Mouse (Mus musculus) urinary bladder, postnatal 10 days (tissue): ENCODE measurements around the gene Sipa1l2.

Source experiments
- DNase-seq: peaks from one replicate; pipeline ENCODE4 v3.0.0; 2022; ENCODE audit warnings: low spot score

The Sipa1l2 gene

DNA sequence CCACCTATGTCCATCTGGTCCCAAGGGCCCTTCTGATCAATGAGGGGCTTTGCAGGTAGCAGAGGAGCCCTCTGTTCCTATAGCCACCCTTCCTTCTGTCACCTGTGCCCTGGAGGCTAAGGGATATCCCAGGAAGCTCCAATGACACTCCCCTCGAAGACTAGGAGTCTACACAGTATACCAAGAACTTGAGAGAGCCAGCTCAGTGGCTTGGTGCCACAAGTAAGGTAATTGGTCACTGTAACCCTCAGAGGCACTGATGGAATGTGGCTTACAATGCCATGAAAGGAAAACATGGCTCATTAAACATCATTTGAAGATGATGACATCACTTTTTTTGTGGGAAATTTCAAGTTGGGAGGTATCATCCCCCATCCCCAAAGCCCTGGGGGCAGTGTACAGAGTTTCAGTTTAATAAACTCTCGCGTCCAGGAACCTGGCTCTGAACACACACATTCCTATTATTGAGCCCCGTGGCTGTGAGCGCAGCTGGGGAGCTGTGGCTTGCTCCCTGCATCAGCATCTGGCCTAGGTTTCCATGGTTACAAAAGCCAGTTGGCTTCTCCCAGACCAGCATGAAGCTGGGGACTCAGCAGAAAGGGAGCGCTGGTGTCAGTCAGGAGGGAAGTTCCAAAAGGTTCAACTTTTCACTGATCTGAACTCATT, 104.3 kb downstream of the Sipa1l2 start:
- DNase-seq, result no peak

DNA sequence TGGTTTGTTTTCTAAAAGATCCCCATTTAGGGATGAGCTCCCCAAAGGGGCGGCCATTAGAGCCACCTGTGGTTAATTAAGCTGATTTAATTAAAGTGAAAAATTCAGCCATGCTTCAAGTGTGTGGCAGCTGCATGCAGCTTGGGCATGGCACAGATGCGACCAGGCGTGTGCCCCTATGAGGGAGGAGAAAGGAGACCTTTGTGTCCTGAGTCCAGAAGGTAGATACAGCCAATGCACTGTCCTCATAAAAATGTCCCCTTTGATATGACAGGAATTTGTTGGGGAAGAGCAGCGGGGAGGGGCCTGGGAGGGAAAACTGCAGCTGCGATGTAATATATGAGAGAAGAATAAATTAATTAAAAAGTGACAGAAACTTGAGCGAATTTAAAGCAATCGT, 106.7 kb downstream of the Sipa1l2 start:
- DNase-seq, result no peak

DNA sequence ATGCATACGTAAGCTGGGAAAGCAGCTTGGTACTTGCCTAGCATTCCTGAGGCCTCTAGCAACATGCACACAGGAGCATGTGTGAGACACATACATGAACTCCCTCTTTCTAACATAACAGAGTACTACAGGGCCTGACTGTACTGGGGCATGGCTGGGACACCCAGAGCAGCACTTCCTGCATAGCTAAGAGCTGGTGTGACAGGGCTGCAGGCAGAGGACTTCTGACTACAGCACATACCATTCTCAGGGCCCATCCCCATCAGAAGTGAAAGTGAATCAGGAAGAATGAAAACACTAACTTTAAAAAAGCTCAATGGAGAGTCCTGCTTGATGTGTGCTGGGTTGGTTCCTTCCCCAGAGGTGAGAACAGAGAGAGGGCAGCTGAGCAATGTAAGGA, 108.1 kb downstream of the Sipa1l2 start:
- no peak for DNase-seq

DNA sequence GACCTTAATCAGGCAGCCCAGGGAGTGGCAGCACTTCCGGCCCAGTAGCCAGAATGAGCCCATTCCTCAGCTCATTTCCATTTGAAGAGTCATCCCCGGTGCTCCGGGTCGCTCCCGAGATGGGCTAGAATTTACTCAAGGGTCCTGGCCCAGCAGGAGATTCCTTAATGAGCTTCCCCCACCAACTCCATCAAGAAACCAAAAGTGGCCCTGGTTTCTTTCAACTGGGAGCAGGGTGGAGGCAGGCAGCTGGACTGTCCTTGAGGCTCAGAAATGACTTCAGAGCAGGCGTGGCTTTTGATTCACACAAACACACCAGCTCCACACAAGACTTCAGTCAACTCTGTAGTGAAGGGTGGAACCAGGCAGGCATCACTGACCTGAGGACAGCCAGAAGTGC, 109.0 kb downstream of the Sipa1l2 start:
- no peak for DNase-seq

DNA sequence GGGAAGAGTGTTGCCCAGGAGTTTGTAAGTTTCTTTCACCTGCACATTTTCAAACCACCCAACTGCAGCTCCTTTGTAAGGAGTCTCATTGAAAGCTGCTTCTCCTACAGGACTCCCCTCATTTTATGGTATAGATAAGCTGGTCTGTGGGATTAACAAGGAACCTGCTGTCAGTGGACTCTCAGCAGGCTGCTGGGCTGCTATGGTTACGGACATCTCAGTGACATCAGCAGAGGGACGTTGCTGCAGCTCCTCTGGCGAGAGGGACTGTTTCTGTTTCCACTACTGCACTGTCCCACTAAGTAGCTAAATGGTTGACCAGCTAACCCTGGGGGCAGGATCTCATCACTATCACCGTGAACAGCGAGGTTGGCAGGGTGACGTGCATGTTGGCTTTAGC, 120.6 kb downstream of the Sipa1l2 start:
- no peak for DNase-seq

DNA sequence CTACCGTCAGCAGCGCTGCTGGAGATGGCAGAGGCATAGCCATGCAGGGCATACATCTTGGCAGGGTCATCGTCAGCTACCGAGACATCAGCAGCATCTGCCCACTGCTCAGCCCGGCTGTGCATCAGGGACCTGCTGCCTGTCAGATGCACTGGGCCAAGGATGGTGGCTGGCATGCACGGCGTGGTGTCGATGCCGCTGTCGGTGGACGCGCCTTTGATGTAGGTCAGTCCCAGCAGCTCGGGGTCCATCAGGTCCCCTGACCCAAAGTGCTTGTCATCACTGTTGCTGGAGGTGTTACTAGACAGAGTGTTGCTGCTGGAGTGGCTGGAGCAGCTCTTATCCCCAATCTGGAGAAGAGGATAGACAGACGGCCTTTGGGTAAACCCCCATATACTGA, 122.1 kb downstream of the Sipa1l2 start:
- no peak for DNase-seq

DNA sequence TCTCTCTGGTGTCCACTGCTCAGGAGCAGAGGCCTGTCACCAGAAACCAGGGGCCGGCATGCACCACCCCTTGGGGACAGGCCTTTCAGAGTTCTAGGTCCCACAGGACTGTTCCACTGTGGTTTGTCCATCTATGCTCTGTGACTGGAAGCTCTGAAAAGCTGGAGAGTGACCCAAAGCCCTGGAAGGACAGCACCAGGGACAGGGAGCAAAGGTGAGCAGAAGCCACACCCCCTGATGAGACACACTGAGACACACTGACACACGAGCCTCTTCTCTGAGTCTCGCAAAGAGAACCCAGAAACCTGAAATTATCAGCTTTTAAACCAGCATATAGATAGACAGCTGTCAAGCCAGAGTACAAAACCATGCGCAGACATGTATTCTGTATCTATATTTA, 123.4 kb downstream of the Sipa1l2 start:
- no peak for DNase-seq

DNA sequence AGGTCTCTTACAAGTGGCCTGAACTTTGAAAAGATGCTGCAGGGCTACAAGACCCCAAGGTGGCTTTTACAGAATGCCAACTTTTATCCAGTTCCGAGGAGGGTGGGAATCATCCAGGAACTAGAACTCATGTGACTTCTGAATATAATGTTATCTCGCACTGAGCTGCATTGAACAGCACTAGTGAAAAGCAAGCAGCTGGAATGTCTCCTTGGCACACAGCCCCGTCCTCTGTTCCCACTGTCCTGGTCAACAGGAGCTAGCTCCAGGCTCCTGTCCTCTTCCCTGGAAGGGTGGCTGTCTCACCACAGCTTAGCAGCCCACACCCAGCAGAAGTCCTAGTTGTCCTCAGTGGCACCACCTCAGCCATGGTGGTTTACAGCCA, 124.4 kb downstream of the Sipa1l2 start:
- no peak for DNase-seq

DNA sequence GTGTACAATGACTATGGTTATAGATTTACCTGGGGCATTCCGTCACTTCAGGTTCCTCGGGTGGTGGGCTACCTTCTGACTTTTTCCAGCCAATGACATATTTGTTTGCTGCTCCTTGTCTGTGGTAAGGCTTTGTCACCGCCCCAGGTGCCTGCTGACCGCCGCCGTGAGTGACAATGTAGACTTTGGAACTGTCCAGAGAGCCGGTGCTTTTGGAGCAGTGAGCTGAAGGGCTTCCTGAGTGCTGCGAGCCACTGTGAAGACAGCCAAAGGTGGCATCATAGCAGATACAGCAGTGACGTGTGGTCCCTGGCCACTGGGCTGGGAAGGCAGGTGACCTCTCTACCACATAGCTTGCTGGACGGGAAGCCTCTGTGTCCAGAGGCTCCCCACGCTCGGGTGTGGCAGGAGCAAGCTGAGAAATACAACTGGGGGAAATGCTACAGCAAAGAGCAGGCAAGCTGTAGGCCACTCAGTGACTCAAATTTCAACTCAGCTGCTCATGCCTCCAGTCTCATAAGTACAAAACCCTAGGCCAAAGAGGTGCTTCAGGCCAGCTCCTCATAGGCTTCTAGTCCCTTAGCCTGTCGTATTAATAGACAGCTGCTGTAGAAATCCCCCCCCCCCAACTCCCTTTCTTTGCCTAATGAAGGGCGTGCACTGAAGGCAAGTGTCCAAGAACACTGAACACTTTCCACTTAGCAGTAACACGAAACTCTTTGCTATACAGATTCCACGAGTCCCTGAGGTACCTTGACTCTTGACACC, 125.0 kb downstream of the Sipa1l2 start:
- DNase-seq, result no peak

DNA sequence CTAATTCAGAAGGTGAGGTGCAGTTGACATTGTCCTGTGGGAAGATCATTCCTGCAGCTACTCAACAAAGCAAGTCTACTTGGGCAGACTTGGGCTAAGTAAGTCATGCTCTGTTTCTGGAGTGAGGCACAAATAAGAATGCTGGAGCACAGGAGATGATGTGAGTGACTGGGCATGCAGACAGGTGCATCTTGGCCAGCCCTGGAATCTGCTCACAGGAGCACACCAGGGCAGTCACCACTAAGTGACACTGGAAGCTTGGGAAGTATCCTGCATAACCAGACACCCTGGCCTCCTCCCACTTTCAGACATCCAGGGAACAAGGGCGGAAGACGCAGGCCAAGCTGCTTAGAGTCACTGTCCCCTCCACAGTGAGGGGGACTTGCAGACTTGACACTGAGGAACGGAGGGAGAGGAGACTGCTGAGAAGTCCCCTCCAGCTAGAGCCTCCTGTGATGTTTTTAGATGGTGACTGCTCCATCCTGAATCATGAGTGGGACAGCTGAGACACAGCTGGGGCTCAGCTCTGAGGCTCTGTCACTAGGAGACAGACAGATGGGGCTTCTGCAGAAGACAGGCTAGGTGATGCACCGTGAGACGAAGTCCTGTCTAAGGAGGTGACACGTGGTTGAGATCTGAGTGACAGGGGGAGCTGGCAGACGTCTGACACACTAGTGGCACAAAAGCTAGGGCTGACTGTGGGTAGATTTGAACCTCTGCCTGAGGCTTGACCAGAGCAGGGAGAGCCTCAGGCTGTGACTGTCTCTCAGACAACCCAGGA, 134.1 kb downstream of the Sipa1l2 start:
- DNase-seq, result no peak

DNA sequence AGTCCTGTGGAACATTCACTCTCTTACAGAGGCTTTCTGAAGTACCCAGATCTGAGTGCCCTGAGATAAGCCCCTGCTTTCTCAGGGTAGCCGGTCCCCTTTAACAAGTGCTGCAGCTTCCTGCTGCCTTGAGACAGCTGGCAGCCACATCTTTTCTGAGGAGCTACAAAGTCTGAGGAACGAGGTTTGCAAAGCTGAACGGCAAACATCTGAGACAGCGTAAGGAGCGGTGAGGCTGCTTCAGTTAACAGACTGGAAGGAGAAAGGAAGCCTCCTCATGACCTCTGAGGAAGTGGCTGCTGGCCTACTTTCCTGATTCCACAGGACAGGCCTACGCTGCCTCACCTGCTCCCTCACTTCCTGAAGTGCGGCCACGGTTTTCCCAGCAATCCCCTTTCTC, 135.5 kb downstream of the Sipa1l2 start:
- no peak for DNase-seq

DNA sequence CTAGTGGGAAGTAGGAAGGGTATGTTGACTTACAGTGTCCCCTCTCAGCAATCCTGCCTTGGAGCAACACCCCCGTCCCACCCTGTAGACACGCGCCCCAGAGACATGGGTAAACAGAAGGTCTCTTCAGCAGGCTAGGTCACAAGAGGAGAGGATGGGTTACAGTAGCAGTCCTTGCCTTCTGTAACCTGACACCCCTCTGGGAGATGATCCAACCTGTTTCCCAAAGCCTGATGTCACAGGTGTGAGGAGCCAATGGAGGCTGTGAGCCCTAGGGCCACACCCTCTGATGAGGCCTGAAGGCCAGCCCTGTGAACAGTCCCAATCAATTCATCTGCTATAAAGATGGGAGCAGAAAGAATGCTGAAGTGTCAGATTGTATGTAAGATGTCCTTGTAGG, 138.3 kb downstream of the Sipa1l2 start:
- no peak for DNase-seq

DNA sequence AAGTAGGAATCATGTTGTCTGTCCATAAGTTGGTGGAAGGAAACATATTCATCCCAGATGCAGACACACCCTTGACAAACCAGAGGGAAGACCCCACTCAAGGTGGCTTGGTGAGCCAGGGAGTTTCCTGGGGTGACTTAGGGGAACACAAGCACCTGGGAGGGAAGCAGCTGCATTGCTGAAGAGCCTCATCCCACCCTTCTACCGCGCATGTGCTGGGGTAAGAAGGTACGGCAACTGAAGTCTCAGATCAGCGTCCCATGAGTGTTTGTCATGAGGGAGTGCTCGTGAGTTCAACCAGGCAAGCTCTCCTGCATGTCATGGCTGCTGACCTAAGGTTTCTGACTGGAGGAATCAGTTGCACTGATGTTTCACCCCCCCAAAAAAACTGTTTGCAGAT, 138.8 kb downstream of the Sipa1l2 start:
- DNase-seq, result no peak

DNA sequence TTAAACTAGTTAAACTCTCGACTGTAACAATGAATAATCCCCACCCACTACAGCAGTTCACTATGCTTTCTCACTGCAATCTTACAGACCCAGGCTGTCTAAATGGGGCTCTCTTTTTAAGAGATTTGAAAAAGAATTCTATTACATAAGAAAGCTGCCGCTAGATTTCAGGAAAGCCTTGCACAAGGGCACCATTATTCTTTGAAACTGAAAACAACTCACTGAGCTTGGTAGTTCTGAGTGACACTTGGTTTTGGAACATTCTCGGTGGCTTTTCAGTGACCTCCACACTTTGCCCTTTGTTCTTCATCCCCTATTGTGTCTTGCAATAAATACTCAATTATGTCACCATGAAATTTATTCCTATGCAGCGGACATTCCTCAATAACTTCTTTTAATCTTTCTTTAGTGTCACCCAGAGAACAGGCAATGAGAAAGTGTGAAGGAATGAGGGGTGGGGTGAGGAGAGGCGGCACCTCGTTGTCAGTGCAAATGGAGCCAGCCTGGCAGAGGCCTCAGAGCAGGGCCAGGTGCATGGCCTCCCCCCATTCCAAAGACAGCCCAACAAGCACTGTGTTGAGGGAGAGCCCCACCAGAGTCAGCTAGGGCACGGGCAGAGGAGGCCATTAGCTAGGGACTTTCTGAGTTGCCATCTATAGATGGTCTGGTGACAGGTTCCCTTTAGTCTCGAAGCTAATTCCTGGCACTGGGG, 140.5 kb downstream of the Sipa1l2 start:
- DNase-seq, result no peak

DNA sequence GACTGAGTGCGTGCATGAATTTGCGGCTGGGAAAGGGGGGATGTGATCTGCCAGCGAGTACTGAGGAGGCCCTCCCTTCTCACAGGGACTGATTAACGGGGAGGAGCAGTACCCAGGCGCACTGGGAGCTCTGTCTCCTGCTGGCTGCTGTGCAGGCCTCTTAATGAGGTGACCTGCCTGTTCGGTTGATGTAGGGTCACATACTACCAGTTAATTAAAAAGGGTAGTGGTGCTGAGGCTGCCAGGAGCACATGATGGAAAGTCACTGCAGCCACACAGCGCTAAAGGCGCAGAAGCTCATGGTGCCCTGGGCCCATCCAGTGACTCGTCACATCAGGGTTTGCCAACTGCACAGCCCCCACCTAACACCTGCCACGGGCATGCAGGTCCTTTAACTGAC, 145.7 kb downstream of the Sipa1l2 start:
- no peak for DNase-seq

DNA sequence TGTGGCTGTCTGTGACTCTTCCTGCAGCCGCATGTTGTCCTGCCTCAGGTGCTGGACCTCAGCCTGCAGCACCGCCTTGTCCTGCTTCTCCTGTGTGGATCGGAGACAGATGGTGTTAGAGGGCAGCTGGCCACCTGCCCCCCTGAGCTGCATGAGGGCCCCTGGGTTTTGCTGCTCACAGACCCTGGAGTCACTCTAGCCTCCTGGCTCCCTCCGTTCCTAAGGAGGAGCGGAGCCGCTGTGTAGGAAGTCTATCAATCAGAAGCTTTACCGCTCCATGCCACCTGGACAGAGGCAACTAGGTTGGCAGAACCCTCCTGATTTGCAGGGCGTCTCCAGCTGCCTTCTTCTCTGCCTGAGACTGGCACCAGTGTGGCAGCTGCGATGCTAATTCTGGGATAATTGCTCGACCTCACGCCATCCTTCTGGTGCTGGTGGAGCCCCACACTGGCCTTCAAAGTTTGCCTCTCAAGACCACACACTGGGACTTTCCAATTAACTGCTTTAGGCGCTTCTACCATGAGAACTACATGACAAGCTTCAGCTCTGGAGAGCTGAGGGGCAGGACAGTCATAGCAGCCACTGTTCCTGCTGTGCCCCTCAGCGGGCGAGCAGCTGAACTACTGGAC, 150.3 kb downstream of the Sipa1l2 start:
- DNase-seq, result no peak

DNA sequence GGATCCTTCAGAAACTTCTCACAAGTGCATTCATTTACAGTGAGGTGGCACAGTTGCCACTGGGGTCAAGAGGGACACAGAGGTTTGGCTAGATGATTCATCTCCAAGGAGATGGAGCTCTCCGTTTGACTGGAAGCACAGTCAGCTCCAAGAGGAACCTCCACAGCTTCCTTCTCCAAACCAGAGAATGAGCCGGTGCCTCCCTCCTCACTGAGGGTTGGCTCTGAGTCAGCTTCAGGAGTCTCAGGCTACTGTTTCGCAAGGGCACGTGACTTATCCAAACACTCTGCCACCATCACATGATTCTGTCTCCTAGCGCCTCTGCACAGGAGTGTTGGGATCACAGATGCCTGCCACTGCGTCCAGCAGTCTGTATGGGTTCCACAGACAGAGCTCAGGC, 153.5 kb downstream of the Sipa1l2 start:
- no peak for DNase-seq

DNA sequence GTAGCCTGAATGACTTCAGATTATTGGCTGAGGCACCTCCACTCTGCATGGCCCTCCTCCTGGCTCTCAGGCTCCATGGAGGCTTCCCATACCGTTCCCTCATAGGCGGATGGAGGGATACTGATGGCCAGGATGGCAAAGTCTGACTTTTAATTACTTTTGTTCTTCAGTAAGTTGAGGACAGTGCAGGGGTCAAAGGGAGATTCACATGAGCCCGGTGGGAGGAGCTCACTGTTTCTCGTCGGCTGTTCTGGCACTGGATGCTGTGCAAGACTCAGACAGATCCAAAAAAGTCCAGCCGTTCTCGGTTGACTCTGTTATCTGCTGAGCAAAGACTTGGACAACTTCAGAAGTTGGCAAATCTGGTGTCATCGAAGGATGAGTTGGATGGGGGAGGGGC, 155.0 kb downstream of the Sipa1l2 start:
- DNase-seq, result no peak

DNA sequence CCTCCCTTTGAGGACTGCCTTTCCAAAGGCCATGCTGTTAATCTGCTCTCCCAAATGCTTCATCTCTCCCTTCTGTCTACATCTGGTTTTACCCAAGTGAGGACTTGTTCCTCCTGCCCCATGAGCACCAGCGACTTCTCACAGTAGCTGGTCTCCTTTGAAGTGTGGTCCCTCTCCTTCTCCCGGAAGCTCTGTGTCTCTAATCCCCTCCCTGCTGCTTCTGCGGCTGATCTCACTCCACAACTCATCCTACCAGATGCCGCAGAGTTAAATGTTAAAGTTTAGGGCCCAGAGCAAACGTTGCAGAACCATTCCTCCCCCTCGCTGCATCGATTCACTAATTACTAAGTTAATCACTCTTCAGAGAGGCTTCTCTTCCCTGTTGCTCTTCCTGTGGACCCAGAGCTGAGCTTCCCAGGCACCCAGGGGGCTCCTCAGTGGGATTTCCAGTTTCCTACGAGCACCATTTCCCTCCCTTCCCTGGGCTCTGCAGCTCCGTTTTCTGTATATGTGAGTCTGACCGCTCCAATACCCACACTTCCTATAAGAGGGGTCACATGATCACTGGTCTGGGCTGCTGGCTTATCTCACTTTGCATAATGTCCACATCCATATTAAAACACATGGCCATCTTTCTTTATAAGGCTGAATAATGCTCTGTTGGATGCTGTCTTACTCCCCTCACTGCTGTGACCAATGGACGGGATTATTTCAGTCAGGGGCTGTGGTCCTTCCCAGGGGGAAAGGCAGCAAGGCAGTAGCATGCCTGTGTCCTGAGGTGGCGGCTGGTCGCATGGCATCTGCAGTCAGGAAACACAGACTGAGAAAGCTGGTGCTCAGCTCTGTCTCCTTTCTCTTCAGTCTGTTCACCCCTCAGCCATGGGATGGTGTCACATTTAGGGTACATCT, 156.4 kb downstream of the Sipa1l2 start:
- DNase-seq, result no peak

DNA sequence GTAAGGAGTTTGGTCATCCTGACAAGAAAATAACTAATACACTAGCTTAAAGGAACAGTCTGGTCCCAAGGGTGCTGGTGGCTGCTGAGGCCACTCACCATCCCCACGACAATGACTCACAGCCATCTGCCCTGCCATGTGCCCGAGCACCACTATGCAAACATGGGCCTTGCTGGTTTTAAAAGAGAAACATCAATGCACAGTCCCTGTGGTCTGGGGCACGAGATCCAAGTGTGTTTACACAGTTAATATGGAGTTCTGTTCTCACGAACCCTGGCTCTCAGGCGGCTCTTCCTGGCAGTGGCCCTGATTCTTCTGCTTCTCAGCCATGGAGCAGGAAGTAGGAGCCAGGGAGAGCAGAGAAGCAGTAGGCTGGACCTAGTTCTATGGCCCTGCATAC, 159.0 kb downstream of the Sipa1l2 start:
- no peak for DNase-seq

DNA sequence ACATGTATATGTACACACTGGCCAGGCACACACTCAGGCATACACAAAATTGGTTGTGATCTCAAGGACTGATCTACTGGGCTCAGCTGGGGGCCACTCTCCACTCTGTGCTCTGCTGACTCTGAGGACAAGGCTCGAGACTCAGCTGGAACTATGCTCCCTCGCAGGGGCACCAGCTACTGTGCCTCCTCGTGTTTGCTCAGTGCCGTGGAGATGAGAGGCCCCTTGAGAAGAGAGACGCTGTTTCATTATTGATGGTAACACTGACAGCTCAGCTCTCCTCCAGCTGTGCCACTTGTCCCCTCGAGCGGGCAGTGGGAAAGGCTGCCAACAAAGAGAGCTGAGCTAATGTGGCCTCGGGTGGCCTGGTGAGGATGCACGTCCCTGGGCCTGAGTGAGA, 161.9 kb downstream of the Sipa1l2 start:
- no peak for DNase-seq
